Mouse (Mus musculus): ENCODE data around the gene Atp5mpl. TPM values are rescaled to one million over a fixed set of nuclear protein-coding genes. Genes with fewer than 3 reads are reported as not detected.

Gene Atp5mpl
- 1,223 and 1,834 TPM in 2 replicates for polyA plus RNA-seq (2015; fragmentation: Nextera tagmentation; extraction: Ambion mirVana)

- Histone ChIP-seq H3K4me1 (replicated peaks) (peaks cover 28% of the 10 kb centered on the region), H3K9me3 (replicated peaks) (no peaks in the 10 kb centered on the region), H3K36me3 (peaks cover 13% of the 10 kb centered on the region), H3K27ac (peak within 1 kb of the TSS; percentile 87), H3K9ac (peak within 1 kb of the TSS; percentile 94), H3K4me2 (peak within 1 kb of the TSS; percentile 71), H3K27me3 (no peaks in the 10 kb centered on the region), H3K4me3 (peak within 1 kb of the TSS; percentile 92)
- WGBS = under 1% methylated on average over 37 of the region's 37 CpGs
- ATAC-seq (replicated peaks; ENCODE audit: insufficient number of reproducible peaks, insufficient read depth, low FRiP score, low read depth) = peak; percentile 89
Observed at GRCm38 (mm10) chr12:111966683-111967173, at the start of gene Atp5mpl. Gene Atp5mpl (minus strand): TSS chr12:111966977.

DNA sequence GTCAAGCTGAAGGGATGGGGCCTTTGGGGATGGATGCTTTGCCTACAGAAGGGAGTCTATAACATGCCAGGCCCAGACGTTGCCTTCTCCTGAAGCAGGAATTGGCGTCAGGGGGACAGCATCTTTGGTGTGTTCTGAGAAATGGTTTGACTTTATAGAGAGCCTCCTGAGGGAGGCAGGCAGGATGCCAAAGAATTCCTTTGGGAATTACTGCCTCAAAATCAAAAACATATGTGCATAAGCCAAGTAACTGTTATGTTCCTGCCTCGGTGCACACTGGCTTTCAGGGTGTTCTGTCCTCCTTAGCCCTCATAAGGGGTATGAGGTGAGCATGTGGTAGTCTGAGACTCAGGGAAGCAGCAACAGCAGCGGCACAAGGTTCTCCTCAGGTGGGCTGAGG lies 49.6 kb upstream of the Atp5mpl start:
- H3K36me3 ChIP-seq = no peaks in the 10 kb centered on the region
- 63% methylated on average over 4 of the region's 4 CpGs for WGBS
- H3K4me1 ChIP-seq (replicated peaks) = no peaks in the 10 kb centered on the region
- peaks cover 5% of the 10 kb centered on the region; the same call in 1 of the 2 replicates for H3K9me3 ChIP-seq (replicated peaks)
- H3K27me3 ChIP-seq = no peaks in the 10 kb centered on the region
- no peak overlapping the region for H3K27ac ChIP-seq
- H3K4me2 ChIP-seq = no peak overlapping the region
- no peak for ATAC-seq (replicated peaks; ENCODE audit: insufficient number of reproducible peaks, insufficient read depth, low FRiP score, low read depth)
- H3K4me3 ChIP-seq = no peak overlapping the region
- H3K9ac ChIP-seq = no peak overlapping the region

DNA sequence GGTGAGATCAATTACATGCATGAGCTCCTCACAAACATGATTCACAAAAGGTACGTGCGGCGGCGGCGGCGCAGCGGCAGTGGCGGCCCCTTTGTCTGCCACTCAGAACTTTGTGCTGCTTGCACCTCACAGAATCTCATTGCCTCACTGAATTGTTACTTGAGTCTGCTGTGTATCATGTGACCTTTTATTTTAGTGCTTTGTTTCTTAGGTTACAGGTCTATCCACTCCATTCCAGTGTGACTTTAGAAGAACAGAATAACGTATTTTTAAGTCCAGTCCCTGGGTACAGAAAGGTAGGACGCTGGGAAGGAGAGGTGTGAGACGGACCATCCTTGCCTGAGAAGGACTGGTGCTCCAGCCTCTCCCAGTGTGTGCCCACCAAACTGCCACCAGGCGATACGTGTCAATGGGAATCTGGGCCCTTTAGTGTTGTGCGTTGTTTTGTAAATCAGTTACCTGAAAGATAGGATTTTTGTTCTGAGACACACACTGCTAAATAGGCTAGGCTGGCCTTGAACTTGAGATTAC lies 46.6 kb upstream of the Atp5mpl start:
- Histone ChIP-seq H3K4me2 (peak overlapping the region; percentile 25), H3K36me3 (no peaks in the 10 kb centered on the region), H3K4me3 (no peak overlapping the region), H3K9me3 (replicated peaks) (no peaks in the 10 kb centered on the region), H3K27ac (no peak overlapping the region), H3K9ac (no peak overlapping the region), H3K4me1 (replicated peaks) (no peaks in the 10 kb centered on the region), H3K27me3 (no peaks in the 10 kb centered on the region)
- WGBS = 52% methylated on average over 14 of the region's 14 CpGs
- ATAC-seq (replicated peaks; ENCODE audit: insufficient number of reproducible peaks, insufficient read depth, low FRiP score, low read depth) = no peak

DNA sequence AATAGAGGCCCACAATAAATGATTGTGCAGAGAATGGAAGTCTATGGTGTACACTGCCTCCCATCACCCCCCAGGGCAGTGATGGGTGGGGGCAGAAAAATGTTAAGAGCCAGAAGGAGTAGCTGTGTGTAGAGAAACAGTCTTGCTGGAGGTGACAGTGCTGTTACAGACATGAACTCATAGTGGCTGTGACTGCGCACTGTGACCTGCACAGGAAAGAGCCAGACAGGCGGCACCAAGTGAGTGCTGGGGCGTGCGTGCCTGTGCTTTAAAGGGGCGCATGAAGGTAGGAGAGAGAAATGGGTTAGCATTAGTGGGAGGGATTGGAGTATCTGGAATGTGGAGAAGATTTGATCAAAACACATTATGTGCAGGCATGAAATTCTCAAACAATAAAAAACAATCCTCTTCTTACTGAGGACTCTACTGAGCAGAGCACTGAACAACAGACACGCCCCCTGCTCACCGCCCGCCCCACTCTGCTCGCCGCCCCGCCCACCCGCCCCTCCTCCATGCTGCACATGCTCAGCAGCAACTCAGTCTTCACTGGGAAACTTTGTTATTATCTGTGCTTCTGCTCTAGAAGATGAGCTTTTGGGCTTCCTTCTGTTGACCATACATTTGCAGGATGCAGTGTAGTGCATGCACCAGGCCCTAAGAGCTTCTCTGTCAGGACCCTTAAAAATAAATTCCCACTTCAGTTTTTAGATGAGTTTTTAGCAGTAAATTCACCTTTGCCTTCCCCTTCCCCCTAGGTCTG lies 45.9 kb upstream of the Atp5mpl start:
- H3K9ac ChIP-seq = no peak overlapping the region
- no peaks in the 10 kb centered on the region for H3K4me1 ChIP-seq (replicated peaks)
- 41% methylated on average over 12 of the region's 12 CpGs for WGBS
- no peak overlapping the region for H3K4me3 ChIP-seq
- no peaks in the 10 kb centered on the region for H3K36me3 ChIP-seq
- H3K27ac ChIP-seq = no peak overlapping the region
- H3K4me2 ChIP-seq = peak overlapping the region; percentile 25
- ATAC-seq (replicated peaks; ENCODE audit: insufficient number of reproducible peaks, insufficient read depth, low FRiP score, low read depth) = no peak
- H3K27me3 ChIP-seq = no peaks in the 10 kb centered on the region
- H3K9me3 ChIP-seq (replicated peaks) = no peaks in the 10 kb centered on the region

DNA sequence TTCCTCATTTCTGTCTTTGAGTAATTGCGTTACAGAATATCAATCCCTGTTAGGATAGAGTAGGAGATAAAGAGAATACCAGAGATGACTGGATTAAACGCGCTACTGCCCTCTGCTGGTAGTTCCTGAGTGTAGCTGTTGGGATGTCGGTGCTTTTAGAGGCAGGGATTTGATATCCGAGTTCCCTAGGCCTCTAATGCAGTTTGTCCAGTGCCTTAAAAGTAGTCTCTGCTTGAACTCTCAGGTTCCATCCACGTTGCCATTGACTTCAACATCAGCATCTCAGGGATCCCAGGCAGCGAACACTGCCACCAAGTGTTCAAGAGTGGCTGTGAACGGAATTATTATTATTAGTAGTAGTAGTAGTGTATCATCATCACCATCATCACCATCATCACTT lies 34.4 kb upstream of the Atp5mpl start:
- ATAC-seq (replicated peaks; ENCODE audit: insufficient number of reproducible peaks, insufficient read depth, low FRiP score, low read depth) = no peak
- Histone ChIP-seq H3K4me2 (no peak overlapping the region), H3K4me1 (replicated peaks) (no peaks in the 10 kb centered on the region), H3K9me3 (replicated peaks) (no peaks in the 10 kb centered on the region), H3K9ac (no peak overlapping the region), H3K27ac (no peak overlapping the region), H3K4me3 (no peak overlapping the region), H3K27me3 (no peaks in the 10 kb centered on the region), H3K36me3 (no peaks in the 10 kb centered on the region)
- 20% methylated on average over 8 of the region's 8 CpGs for WGBS

DNA sequence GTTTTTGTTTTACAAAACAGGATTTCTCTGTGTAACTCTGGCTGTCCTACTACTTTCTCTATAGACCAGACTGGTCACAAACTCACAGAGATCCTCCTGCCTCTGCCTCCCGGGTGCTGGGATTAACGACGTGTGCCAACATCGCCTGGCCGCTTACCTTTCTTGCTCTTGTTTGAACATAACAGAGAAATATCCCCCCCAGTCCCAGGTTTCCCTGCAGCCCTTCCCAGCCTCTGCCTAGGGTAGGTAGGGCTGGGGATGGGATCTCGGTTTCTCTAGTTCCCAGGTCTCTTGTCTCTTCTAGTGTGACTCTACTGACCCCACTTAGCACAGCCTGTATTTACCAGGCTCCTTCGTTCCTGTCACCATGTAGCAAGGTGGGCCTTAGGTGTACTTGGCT lies 33.0 kb upstream of the Atp5mpl start:
- Histone ChIP-seq H3K27ac (no peak overlapping the region), H3K9ac (no peak overlapping the region), H3K36me3 (no peaks in the 10 kb centered on the region), H3K9me3 (replicated peaks) (no peaks in the 10 kb centered on the region), H3K27me3 (no peaks in the 10 kb centered on the region), H3K4me2 (no peak overlapping the region), H3K4me1 (replicated peaks) (no peaks in the 10 kb centered on the region), H3K4me3 (no peak overlapping the region)
- no peak for ATAC-seq (replicated peaks; ENCODE audit: insufficient number of reproducible peaks, insufficient read depth, low FRiP score, low read depth)
- 91% methylated on average over 7 of the region's 7 CpGs for WGBS

GRCm38 (mm10) chr12:111995161-111995560 lies 28.4 kb upstream of the Atp5mpl start:
- H3K27ac ChIP-seq = no peak overlapping the region
- H3K4me3 ChIP-seq = no peak overlapping the region
- H3K9ac ChIP-seq = no peak overlapping the region
- H3K4me1 ChIP-seq (replicated peaks) = no peaks in the 10 kb centered on the region
- ATAC-seq (replicated peaks; ENCODE audit: insufficient number of reproducible peaks, insufficient read depth, low FRiP score, low read depth) = no peak
- no peaks in the 10 kb centered on the region for H3K9me3 ChIP-seq (replicated peaks)
- H3K27me3 ChIP-seq = no peaks in the 10 kb centered on the region
- WGBS = 79% methylated on average over 2 of the region's 2 CpGs
- H3K4me2 ChIP-seq = no peak overlapping the region
- H3K36me3 ChIP-seq = no peaks in the 10 kb centered on the region

- Histone ChIP-seq H3K4me1 (replicated peaks) (no peaks in the 10 kb centered on the region), H3K9ac (no peak overlapping the region), H3K27ac (no peak overlapping the region), H3K27me3 (no peaks in the 10 kb centered on the region), H3K4me3 (no peak overlapping the region), H3K4me2 (no peak overlapping the region), H3K9me3 (replicated peaks) (no peaks in the 10 kb centered on the region), H3K36me3 (no peaks in the 10 kb centered on the region)
- WGBS = 81% methylated on average over 5 of the region's 5 CpGs
- no peak for ATAC-seq (replicated peaks; ENCODE audit: insufficient number of reproducible peaks, insufficient read depth, low FRiP score, low read depth)
Observed at GRCm38 (mm10) chr12:111992626-111993025, 25.8 kb upstream of the Atp5mpl start.

GRCm38 (mm10) chr12:111986756-111987155 lies 20.0 kb upstream of the Atp5mpl start:
- H3K9ac ChIP-seq = no peak overlapping the region

DNA sequence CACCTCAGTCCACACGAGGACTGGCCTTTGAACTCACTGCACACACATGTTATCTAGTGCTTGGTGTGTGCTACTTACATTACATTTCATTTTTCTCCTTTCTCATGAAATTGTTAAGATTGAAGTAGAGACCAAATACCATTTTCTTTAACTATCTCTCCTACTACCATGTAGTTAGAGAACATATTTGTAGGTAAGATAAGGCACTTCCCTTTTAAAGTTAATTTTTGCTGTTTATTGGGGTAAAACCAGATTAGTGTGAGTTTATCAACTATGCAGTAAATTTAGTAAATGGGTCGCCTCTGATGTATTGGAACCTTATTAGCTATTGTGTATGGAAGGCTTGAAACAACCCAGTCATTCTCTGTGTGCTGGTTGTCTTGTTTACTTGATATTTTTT lies 16.4 kb upstream of the Atp5mpl start:
- H3K9ac ChIP-seq = no peak overlapping the region
- no peak overlapping the region for H3K4me2 ChIP-seq
- H3K9me3 ChIP-seq (replicated peaks) = no peaks in the 10 kb centered on the region
- no peak overlapping the region for H3K4me3 ChIP-seq
- H3K36me3 ChIP-seq = no peaks in the 10 kb centered on the region
- WGBS = 63% methylated on average over 2 of the region's 2 CpGs
- no peak for ATAC-seq (replicated peaks; ENCODE audit: insufficient number of reproducible peaks, insufficient read depth, low FRiP score, low read depth)
- no peaks in the 10 kb centered on the region for H3K27me3 ChIP-seq
- peaks cover 9% of the 10 kb centered on the region for H3K4me1 ChIP-seq (replicated peaks)
- H3K27ac ChIP-seq = no peak overlapping the region

More at GRCm38 (mm10) chr12:111986756-111987155, 20.0 kb upstream of the Atp5mpl start:
- ATAC-seq (replicated peaks; ENCODE audit: insufficient number of reproducible peaks, insufficient read depth, low FRiP score, low read depth) = no peak
- WGBS = 36% methylated on average over 9 of the region's 9 CpGs
- H3K36me3 ChIP-seq = no peaks in the 10 kb centered on the region
- H3K4me2 ChIP-seq = no peak overlapping the region
- no peaks in the 10 kb centered on the region for H3K27me3 ChIP-seq
- H3K4me3 ChIP-seq = no peak overlapping the region
- no peaks in the 10 kb centered on the region for H3K4me1 ChIP-seq (replicated peaks)
- no peaks in the 10 kb centered on the region for H3K9me3 ChIP-seq (replicated peaks)
- no peak overlapping the region for H3K27ac ChIP-seq

DNA sequence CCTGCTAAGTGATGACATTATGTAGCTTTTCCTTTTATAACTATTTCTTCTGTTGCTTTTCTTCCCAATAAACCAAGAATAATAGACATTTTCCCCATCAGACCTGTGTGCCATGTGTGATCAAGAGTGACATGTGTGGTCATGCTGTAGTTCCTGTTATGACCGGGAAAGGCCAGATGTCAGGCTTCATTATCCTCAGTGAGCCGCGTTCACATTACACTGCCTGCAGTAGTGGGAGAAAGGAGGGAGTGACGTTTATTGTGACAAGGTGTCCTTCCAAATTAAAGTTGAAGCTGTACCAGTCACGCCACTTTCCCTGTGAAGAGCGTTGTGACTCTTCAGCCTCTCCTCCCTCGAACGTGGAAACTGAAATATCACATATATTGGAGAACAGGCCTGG lies 15.1 kb upstream of the Atp5mpl start:
- no peaks in the 10 kb centered on the region for H3K36me3 ChIP-seq
- H3K27me3 ChIP-seq = no peaks in the 10 kb centered on the region
- H3K9ac ChIP-seq = no peak overlapping the region
- WGBS = 79% methylated on average over 8 of the region's 8 CpGs
- no peak overlapping the region for H3K4me3 ChIP-seq
- no peak overlapping the region for H3K27ac ChIP-seq
- no peak overlapping the region for H3K4me2 ChIP-seq
- ATAC-seq (replicated peaks; ENCODE audit: insufficient number of reproducible peaks, insufficient read depth, low FRiP score, low read depth) = no peak
- no peaks in the 10 kb centered on the region for H3K9me3 ChIP-seq (replicated peaks)
- H3K4me1 ChIP-seq (replicated peaks) = peaks cover 21% of the 10 kb centered on the region

Measured in heart, embryonic 15.5 days (tissue).